ENCODE assay signal across 9 mouse cellular contexts in the genomic region with DNA sequence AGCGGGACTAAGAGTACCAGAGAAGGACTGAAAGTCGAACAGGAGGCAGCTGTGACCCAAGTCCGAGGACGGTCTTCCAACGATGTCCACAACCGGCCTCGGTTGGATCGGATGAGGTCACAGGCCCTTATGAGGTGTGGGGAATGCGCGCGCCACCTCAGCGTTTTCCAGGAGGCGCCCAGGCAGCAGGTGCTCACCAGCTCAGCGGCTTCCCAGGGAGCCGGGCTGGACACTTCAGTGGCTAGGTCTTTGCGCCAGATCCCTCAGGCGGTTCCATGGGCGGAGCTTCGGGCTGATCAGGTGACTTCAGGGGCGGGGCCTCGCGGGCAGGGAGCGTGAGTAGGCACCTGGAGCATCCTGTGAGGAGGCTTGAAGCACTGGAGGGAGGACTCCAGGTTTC. TPM values are rescaled to one million over a fixed set of nuclear protein-coding genes. Genes with fewer than 3 reads are reported as not detected.
DNase-seq lines count a peak whose midpoint lies in the region; ATAC-seq and TF ChIP-seq lines count a peak whose summit lies in the region.
"Had no signal": no experiment of that assay in that cellular context is flagged by ENCODE, and none has a peak within 500 bp of the region (broad histone marks: within the 10 kb centered on the region; RNA-seq: fewer than 3 reads in every experiment).

A gene (plus strand): TSS at position 160 of the 400 bp plus-strand sequence.

- H3K27me3 ChIP-seq in ES-Bruce4 (ENCODE audit: control insufficient read depth, insufficient read depth, low read length, poor library complexity, severe bottlenecking), result no peaks in the 10 kb centered on the region
- peaks cover 5% of the 10 kb centered on the region for H3K27me3 ChIP-seq in liver, embryonic 12.5 days (replicated peaks)
- H3K27me3 ChIP-seq in neural tube, embryonic 15.5 days (replicated peaks), result no peaks in the 10 kb centered on the region

- H3K4me2 ChIP-seq in liver, embryonic 12.5 days, result peak within 1 kb of the TSS; percentile 51
- H3K4me2 ChIP-seq in neural tube, embryonic 15.5 days, result peak within 1 kb of the TSS; percentile 42

- peak within 1 kb of the TSS; percentile 36 for H3K4me3 ChIP-seq in ES-Bruce4 (ENCODE audit: low read depth, low read length)
- peak within 1 kb of the TSS; percentile 26 for H3K4me3 ChIP-seq in liver, embryonic 12.5 days
- peak within 1 kb of the TSS; percentile 10; the same call in 1 of the 2 replicates for H3K4me3 ChIP-seq in neural tube, embryonic 15.5 days (replicated peaks)

- peak; percentile 49 for DNase-seq in WW6 (ENCODE audit: low read depth, low spot score)
- DNase-seq in forelimb bud, embryonic 11.5 days (ENCODE audit: low read depth, low spot score), result peak; percentile 37
- DNase-seq in urinary bladder, postnatal 36 days (ENCODE audit: low spot score in 2 of 2), result no peak
- DNase-seq in cerebellum, adult 9-10 months, result no peak

- H3K36me3 ChIP-seq in ES-Bruce4 (ENCODE audit: control insufficient read depth, insufficient read depth, low read length, poor library complexity, severe bottlenecking), result no peaks in the 10 kb centered on the region
- H3K36me3 ChIP-seq in liver, embryonic 12.5 days, result no peaks in the 10 kb centered on the region
- H3K36me3 ChIP-seq in neural tube, embryonic 15.5 days, result no peaks in the 10 kb centered on the region

- H3K27ac ChIP-seq in ES-Bruce4 (ENCODE audit: insufficient read depth, low read length), result no peak within 1 kb of the TSS
- H3K27ac ChIP-seq in liver, embryonic 12.5 days, result no peak within 1 kb of the TSS
- no peak within 1 kb of the TSS for H3K27ac ChIP-seq in neural tube, embryonic 15.5 days (replicated peaks)
- H3K27ac ChIP-seq: macrophage had no signal

- H3K9ac ChIP-seq in ES-Bruce4 (ENCODE audit: low read depth, poor library complexity, severe bottlenecking), result no peak within 1 kb of the TSS
- H3K9ac ChIP-seq in liver, embryonic 12.5 days, result no peak within 1 kb of the TSS
- H3K9ac ChIP-seq in neural tube, embryonic 15.5 days (replicated peaks), result no peak within 1 kb of the TSS

- TF ChIP-seq EP300 in ES-Bruce4 (IDR thresholded peaks at IDR 0.05; ENCODE audit: insufficient read depth, low read depth, low read length), result no peak

- peak; percentile 68 for ATAC-seq in liver, embryonic 12.5 days
- ATAC-seq in neural tube, embryonic 15.5 days (ENCODE audit: low FRiP score), result no peak
- ATAC-seq in frontal cortex, adult (ENCODE audit: low TSS enrichment), result no peak

- no peak for TF ChIP-seq CTCF in ES-Bruce4 (IDR thresholded peaks at IDR 0.05; ENCODE audit: low read depth, low read length)

- 29% methylated on average over 23 of the region's 23 CpGs for WGBS in liver, embryonic 12.5 days (ENCODE audit: insufficient replicate concordance)
- 25% methylated on average over 23 of the region's 23 CpGs for WGBS in neural tube, embryonic 15.5 days

- TF ChIP-seq POLR2A in ES-Bruce4 (IDR thresholded peaks at IDR 0.05; ENCODE audit: insufficient read depth, low read length), result no peak

- H3K4me1 ChIP-seq in ES-Bruce4 (ENCODE audit: control insufficient read depth, insufficient read depth, low read length), result no peaks in the 10 kb centered on the region
- H3K4me1 ChIP-seq in liver, embryonic 12.5 days, result peaks cover 4% of the 10 kb centered on the region; the same call in 1 of the 2 replicates
- H3K4me1 ChIP-seq in neural tube, embryonic 15.5 days, result no peaks in the 10 kb centered on the region

- H3K9me3 ChIP-seq in ES-Bruce4 (replicated peaks; ENCODE audit: control insufficient read depth, insufficient read depth, low read length, poor library complexity, severe bottlenecking), result no peaks in the 10 kb centered on the region
- H3K9me3 ChIP-seq in liver, embryonic 12.5 days (replicated peaks), result no peaks in the 10 kb centered on the region
- H3K9me3 ChIP-seq in neural tube, embryonic 15.5 days (replicated peaks), result no peaks in the 10 kb centered on the region

RNA-seq across cellular contexts. Expression of the gene that starts here (rescaled TPM):
- polyA plus RNA-seq in ES-Bruce4 (2011; ENCODE audit: insufficient read depth, insufficient read length, low read depth, missing spikeins), result 0.07 TPM in 1 of 2 replicates, not detected in the other
- polyA plus RNA-seq in liver, embryonic 12.5 days (2016; fragmentation: Nextera tagmentation; extraction: Ambion mirVana), result 0.05 and 0.07 TPM in 2 replicates
- 0.23 and 0.31 TPM in 2 replicates for polyA plus RNA-seq in neural tube, embryonic 15.5 days (2015; fragmentation: Nextera tagmentation; extraction: Ambion mirVana)
- polyA plus RNA-seq: macrophage had no signal

Comparison
In these comparisons a context has a peak if more than half of its experiments do, and no peak if none do; other contexts are left out.
1. Peak in ATAC-seq, H3K4me3 ChIP-seq and H3K4me2 ChIP-seq in liver, embryonic 12.5 days; RNA of the gene not detected or under 1 TPM.
2. DNase-seq: peak in WW6 (single experiment) and forelimb bud, embryonic 11.5 days (single experiment); none in urinary bladder, postnatal 36 days (0 of 2) and cerebellum, adult 9-10 months (single experiment).
3. Peak in every context shown above with its lines, with median percentiles within 50 percentile points of each other: H3K4me3 ChIP-seq.